Comparison of ENCODE assay signal across 23 mouse cellular contexts in genomic region chr19:61051151-61051550, GRCm38 (mm10).
"Had no signal": no experiment of that assay in that cellular context is flagged by ENCODE, and none has a peak within 500 bp of the region (broad histone marks: within the 10 kb centered on the region; RNA-seq: fewer than 3 reads in every experiment).

No protein-coding gene starts in this region.

- H3K9ac ChIP-seq: heart, embryonic 12.5 days; hindbrain, embryonic 12.5 days; hindbrain, embryonic 14.5 days; intestine, embryonic 15.5 days; limb, embryonic 12.5 days; liver, embryonic 13.5 days; liver, embryonic 15.5 days had no signal

- ATAC-seq: hindbrain, embryonic 16.5 days; inflammation-experienced regulatory T-cells, adult 6 months; intestine, embryonic 15.5 days; intestine, postnatal 0 days had no signal

- H3K4me2 ChIP-seq: heart, embryonic 12.5 days; hindbrain, embryonic 12.5 days; hindbrain, embryonic 14.5 days; intestine, embryonic 15.5 days; limb, embryonic 12.5 days; liver, embryonic 13.5 days; liver, embryonic 15.5 days had no signal

- H3K4me1 ChIP-seq: hindbrain, embryonic 10.5 days; hindbrain, embryonic 12.5 days; intestine, embryonic 15.5 days; limb, embryonic 10.5 days; limb, embryonic 12.5 days; liver, embryonic 13.5 days had no signal

- H3K36me3 ChIP-seq: hindbrain, embryonic 10.5 days; hindbrain, embryonic 12.5 days; intestine, embryonic 15.5 days; limb, embryonic 10.5 days; limb, embryonic 12.5 days; liver, embryonic 13.5 days; liver, embryonic 15.5 days had no signal

- DNase-seq: gastrocnemius, postnatal 25 days; heart, postnatal 10 days; heart, postnatal 4 days; kidney, adult 18-20 months; kidney, adult 8-10 months; kidney, postnatal 10 days; kidney, postnatal 25 days; kidney, postnatal 4 days; liver; liver, embryonic 13.5 days had no signal

- H3K4me3 ChIP-seq: heart, embryonic 12.5 days; hindbrain, embryonic 10.5 days; hindbrain, embryonic 12.5 days; intestine, embryonic 15.5 days; layer of hippocampus, adult 2 months; left cerebral cortex, adult 2 months; limb, embryonic 10.5 days; limb, embryonic 12.5 days; liver, embryonic 13.5 days; liver, embryonic 15.5 days had no signal

- H3K27me3 ChIP-seq: heart, embryonic 12.5 days; hindbrain, embryonic 12.5 days; intestine, embryonic 15.5 days; limb, embryonic 12.5 days; liver, embryonic 13.5 days; liver, embryonic 15.5 days had no signal

- H3K27ac ChIP-seq: hindbrain, embryonic 10.5 days; hindbrain, embryonic 12.5 days; hindbrain, embryonic 14.5 days; intestine, embryonic 15.5 days; layer of hippocampus, adult 2 months; left cerebral cortex, adult 2 months; limb, embryonic 10.5 days; limb, embryonic 12.5 days; liver, embryonic 13.5 days; liver, embryonic 15.5 days had no signal

- H3K9me3 ChIP-seq: hindbrain, embryonic 10.5 days; hindbrain, embryonic 12.5 days; intestine, embryonic 15.5 days; limb, embryonic 10.5 days; liver, embryonic 13.5 days; liver, embryonic 15.5 days had no signal
